Mouse (Mus musculus): ENCODE measurements around the gene Mrm3. TPM values are rescaled to one million over a fixed set of nuclear protein-coding genes. Genes with fewer than 3 reads are reported as not detected.

Mrm3 gene
- polyA plus RNA-seq, 1 experiment from 2014 or later: 23.9 TPM

DNA sequence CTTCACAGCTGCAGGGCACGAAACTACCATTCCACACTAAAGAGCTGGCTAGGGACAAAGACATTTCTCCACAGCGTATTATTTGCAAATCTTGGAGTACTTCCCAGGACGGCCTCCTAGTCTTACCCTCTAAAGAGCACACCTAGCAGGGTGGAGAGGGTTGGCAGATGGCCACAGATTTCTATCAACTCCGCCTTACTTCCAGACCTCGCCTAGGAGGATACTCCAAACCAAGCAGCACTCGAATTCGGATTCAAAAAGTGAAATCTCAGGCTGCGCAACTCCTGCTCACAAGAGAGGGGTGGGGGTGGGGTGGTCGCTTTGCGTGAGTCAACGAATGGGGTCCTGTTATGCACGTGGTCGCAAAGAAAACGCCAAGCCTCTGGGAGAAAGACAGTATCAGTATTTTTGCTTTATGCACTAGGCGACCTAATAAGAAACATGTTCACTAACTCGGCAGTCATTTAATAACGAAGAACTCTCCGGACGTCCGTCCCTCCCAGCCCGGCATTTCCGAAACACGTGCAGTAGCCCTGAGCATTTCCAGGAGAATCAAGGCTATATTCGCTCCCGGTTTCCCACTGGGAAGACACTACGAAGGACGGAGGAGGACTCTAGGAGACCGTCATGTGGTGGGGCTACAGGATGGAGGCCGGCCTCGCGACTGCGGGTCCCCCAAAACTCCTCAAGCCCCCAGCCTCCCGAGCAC lies 26.7 kb upstream of the Mrm3 start:
- Histone ChIP-seq H3K36me3 (peaks cover 53% of the 10 kb centered on the region), H3K27ac (peak overlapping the region; percentile 95), H3K4me2 (peak overlapping the region; percentile 71), H3K27me3 (no peaks in the 10 kb centered on the region), H3K9ac (replicated peaks) (peak overlapping the region; percentile 90), H3K4me3 (replicated peaks) (peak overlapping the region; percentile 78), H3K4me1 (replicated peaks) (peaks cover 5% of the 10 kb centered on the region), H3K9me3 (no peaks in the 10 kb centered on the region)
- WGBS: 5% methylated on average over 33 of the region's 33 CpGs
- ATAC-seq (ENCODE audit: insufficient number of reproducible peaks, insufficient read depth, low FRiP score, low TSS enrichment, low read depth): peak; percentile 11; the same call in 1 of the 2 replicates

DNA sequence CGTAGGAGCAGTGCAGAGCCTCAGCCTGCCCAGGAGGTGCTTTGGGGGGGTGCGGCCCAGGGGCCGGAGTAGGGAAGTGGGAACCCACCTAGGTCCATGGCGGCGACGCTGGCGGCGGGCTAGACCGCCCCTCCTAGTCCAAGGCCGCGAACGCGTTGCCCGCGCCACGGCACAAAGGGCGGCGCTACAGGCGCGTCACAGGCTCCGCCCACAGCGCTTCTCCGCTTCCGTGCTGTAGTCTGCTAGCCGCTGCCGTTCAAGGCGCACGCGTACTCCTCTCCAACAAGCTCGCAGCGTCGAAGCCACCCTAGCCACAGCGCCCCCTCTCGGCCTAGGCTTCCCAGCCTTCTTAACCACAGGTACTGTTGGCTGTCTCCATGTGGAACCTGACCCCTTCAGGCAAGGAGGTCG lies 26.1 kb upstream of the Mrm3 start, which contains the start of the genes Dbil5 and Gemin4:
Gene Dbil5, plus strand, starts transcription at position 219 of the 411 bp plus-strand sequence.
Gene Gemin4, minus strand, starts transcription at position 275 of the 411 bp plus-strand sequence.
- Histone ChIP-seq H3K9me3 (no peaks in the 10 kb centered on the region), H3K4me3 (replicated peaks) (peak within 1 kb of the TSS; percentile 78), H3K9ac (replicated peaks) (peak within 1 kb of the TSS; percentile 90), H3K4me1 (replicated peaks) (peaks cover 5% of the 10 kb centered on the region), H3K27ac (peak within 1 kb of the TSS; percentile 95), H3K36me3 (peaks cover 52% of the 10 kb centered on the region), H3K4me2 (peak within 1 kb of the TSS; percentile 71), H3K27me3 (no peaks in the 10 kb centered on the region)
- peak; percentile 97 for ATAC-seq (ENCODE audit: insufficient number of reproducible peaks, insufficient read depth, low FRiP score, low TSS enrichment, low read depth)
- under 1% methylated on average over 35 of the region's 35 CpGs for WGBS

DNA sequence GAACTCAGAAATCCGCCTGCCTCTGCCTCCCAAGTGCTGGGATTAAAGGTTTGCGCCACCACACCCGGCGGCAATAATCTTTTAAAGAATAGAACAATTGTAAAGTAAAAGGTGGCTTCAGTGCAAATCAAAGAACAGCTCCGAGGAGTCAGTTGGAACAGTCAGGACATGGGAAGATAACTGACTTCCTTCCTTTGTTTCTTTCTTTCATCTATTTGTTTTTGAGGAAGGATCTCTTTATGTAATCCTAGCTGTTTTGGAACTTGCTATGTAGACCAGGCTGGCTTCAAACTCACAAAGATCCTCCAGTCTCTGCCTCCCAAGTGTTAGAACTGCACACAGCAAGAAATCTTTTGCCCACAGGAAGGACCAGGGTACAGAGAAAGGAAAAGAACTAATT lies 18.9 kb upstream of the Mrm3 start:
- Histone ChIP-seq H3K4me1 (replicated peaks) (no peaks in the 10 kb centered on the region), H3K36me3 (peaks cover 61% of the 10 kb centered on the region), H3K9ac (replicated peaks) (no peak overlapping the region), H3K4me2 (no peak overlapping the region), H3K4me3 (replicated peaks) (no peak overlapping the region), H3K27ac (no peak overlapping the region), H3K9me3 (no peaks in the 10 kb centered on the region), H3K27me3 (no peaks in the 10 kb centered on the region)
- 96% methylated on average over 5 of the region's 5 CpGs for WGBS
- no peak for ATAC-seq (ENCODE audit: insufficient number of reproducible peaks, insufficient read depth, low FRiP score, low TSS enrichment, low read depth)

DNA sequence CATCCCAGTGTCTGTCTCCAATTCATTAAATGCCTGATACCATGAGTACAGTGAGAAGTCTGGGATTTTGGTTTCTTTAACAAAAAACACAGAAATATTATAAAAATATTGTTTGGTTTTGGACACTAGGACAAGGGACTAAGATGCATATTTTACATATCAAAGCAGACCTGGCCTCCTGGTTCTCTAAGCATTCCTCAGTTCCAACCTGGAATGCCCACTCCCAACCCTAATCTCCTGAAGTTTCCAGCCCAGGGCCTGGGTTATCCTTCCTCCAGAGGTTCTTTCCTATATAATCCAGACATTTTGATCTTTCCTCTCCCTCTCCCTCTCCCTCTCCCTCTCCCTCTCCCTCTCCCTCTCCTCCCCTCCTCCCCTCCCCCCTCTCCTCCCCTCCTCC lies 18.5 kb upstream of the Mrm3 start:
- Histone ChIP-seq H3K27ac (no peak overlapping the region), H3K4me3 (replicated peaks) (no peak overlapping the region), H3K36me3 (peaks cover 57% of the 10 kb centered on the region), H3K9ac (replicated peaks) (no peak overlapping the region), H3K27me3 (no peaks in the 10 kb centered on the region), H3K4me2 (no peak overlapping the region), H3K9me3 (no peaks in the 10 kb centered on the region), H3K4me1 (replicated peaks) (no peaks in the 10 kb centered on the region)
- no peak for ATAC-seq (ENCODE audit: insufficient number of reproducible peaks, insufficient read depth, low FRiP score, low TSS enrichment, low read depth)

DNA sequence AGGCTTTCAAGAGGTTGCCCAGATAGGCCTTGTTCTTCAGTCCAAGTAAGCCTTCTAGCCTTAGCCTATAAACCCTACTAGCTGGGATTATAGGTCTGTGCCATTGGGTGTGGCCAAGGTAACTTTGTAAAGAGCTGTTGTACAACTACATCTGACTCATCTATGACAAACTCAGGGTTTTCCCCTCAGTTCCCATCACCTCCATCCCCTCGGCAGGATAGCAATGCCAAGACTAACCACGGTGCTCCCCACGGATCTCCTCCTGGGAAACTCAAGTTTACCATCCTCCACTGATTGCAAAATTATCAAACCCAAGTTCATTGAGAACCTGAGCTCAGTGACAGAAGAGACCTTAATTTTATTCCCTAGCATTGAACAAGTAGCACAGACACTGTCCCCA lies 7.4 kb upstream of the Mrm3 start:
- H3K27ac ChIP-seq: no peak overlapping the region
- H3K9me3 ChIP-seq: no peaks in the 10 kb centered on the region
- no peak overlapping the region for H3K4me3 ChIP-seq (replicated peaks)
- no peak for ATAC-seq (ENCODE audit: insufficient number of reproducible peaks, insufficient read depth, low FRiP score, low TSS enrichment, low read depth)
- no peak overlapping the region for H3K4me2 ChIP-seq
- no peaks in the 10 kb centered on the region for H3K4me1 ChIP-seq (replicated peaks)
- no peak overlapping the region for H3K9ac ChIP-seq (replicated peaks)
- H3K36me3 ChIP-seq: peaks cover 83% of the 10 kb centered on the region
- no peaks in the 10 kb centered on the region for H3K27me3 ChIP-seq
- 94% methylated on average over 3 of the region's 3 CpGs for WGBS

DNA sequence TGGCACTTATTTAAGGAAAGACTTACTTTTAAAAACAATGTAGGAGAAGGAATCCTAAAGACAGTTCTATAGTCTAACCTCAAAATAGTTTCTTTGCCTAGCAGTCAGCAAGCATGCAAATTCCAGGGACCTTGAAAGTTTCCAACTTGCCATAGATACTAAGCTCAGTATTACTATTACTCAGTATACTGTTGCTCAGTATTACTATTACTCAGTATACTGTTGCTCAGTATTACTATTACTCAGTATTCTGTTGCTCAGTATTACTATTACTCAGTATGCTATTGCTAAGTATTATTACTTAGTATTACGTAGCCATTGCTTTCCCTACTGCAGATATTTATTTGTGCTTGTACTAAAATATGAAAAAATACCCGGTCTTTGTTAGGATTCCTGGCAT lies 3.8 kb upstream of the Mrm3 start:
- H3K4me2 ChIP-seq: no peak overlapping the region
- H3K9ac ChIP-seq (replicated peaks): no peak overlapping the region
- no peaks in the 10 kb centered on the region for H3K9me3 ChIP-seq
- no peak for ATAC-seq (ENCODE audit: insufficient number of reproducible peaks, insufficient read depth, low FRiP score, low TSS enrichment, low read depth)
- H3K27me3 ChIP-seq: no peaks in the 10 kb centered on the region
- WGBS: 97% methylated on average over 2 of the region's 2 CpGs
- peaks cover 12% of the 10 kb centered on the region for H3K4me1 ChIP-seq (replicated peaks)
- H3K36me3 ChIP-seq: peaks cover 52% of the 10 kb centered on the region
- no peak overlapping the region for H3K27ac ChIP-seq
- no peak overlapping the region for H3K4me3 ChIP-seq (replicated peaks)

DNA sequence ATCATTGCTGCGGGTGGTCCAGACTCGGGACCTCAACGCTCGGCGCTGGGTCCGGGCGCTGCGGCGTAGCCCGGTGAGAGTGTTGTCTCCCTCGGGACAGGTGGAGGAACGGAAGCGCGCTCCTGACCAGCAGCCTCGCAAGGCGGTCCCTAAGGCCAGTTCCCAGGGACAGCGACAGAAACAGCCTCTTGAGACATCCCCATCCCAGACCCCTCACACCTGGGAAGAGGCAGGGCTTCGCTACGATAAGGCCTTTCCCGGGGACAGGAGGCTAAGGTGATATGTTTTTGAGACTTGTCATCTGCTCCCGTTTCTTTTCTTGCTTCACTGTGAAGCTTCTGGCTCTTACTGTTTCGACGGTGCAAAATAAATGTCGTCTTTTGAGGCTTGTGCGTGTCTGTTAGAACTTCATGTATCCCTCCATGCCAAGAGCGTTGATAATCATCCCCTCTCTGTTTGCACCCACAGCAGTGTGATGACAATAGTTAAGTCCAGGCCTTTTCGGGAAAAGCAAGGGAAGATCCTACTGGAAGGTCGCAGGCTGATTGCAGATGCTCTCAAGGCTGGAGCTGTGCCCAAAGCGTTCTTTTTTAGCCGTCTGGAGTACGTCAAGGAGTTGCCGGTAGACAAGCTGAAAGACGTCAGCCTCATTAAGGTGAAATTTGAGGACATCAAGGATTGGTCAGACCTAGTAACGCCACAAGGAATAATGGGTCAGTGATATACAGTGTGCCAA lies 464 bp downstream of the Mrm3 start:
- Histone ChIP-seq H3K9me3 (no peaks in the 10 kb centered on the region), H3K27ac (peak overlapping the region; percentile 78; the same call in 1 of the 2 replicates), H3K4me1 (replicated peaks) (peaks cover 15% of the 10 kb centered on the region), H3K4me3 (replicated peaks) (peak overlapping the region; percentile 86), H3K36me3 (peaks cover 32% of the 10 kb centered on the region), H3K9ac (replicated peaks) (peak overlapping the region; percentile 85), H3K4me2 (peak overlapping the region; percentile 90), H3K27me3 (no peaks in the 10 kb centered on the region)
- WGBS: 2% methylated on average over 34 of the region's 34 CpGs
- ATAC-seq (ENCODE audit: insufficient number of reproducible peaks, insufficient read depth, low FRiP score, low TSS enrichment, low read depth): peak; percentile 44; the same call in 1 of the 2 replicates

DNA sequence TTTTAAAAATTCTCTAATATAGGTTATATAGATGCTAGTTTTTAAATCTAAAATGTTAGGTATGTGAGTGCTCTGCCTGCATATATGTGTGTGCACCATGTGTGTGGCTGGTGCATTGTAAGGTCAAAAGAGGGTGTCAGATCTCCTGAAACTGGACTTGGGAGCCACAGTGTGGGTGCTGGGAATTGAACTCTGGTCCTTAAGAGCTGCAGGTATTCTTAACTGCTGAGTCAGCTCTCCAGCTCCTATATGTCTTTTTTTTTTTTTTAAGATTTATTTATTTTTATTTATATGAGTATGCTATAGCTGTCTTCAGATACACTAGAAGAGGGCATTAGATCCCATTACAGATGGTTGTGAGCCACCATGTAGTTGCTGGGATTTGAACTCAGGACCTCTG lies 2.9 kb downstream of the Mrm3 start:
- no peak overlapping the region for H3K9ac ChIP-seq (replicated peaks)
- peaks cover 35% of the 10 kb centered on the region for H3K36me3 ChIP-seq
- no peaks in the 10 kb centered on the region for H3K9me3 ChIP-seq
- H3K4me1 ChIP-seq (replicated peaks): peaks cover 15% of the 10 kb centered on the region
- no peaks in the 10 kb centered on the region for H3K27me3 ChIP-seq
- ATAC-seq (ENCODE audit: insufficient number of reproducible peaks, insufficient read depth, low FRiP score, low TSS enrichment, low read depth): no peak
- H3K4me3 ChIP-seq (replicated peaks): no peak overlapping the region
- no peak overlapping the region for H3K4me2 ChIP-seq
- no peak overlapping the region for H3K27ac ChIP-seq

DNA sequence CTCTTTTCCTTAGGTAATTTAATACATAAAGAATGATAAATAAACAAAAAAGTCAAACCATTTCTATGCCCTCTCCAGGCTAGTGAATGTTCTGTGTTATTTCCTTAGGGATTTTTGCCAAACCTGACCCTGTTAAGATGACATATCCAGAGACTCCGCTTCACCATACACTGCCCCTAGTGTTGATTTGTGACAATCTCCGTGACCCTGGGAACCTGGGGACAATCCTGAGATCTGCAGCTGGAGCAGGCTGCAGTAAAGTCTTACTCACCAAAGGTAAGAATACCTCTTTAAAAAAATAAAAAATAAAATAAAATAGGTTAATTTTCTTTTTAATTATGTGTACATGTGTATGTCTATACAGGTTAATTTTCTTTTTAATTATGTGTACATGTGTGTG lies 3.7 kb downstream of the Mrm3 start:
- 54% methylated on average over 2 of the region's 2 CpGs for WGBS
- no peak overlapping the region for H3K4me2 ChIP-seq
- ATAC-seq (ENCODE audit: insufficient number of reproducible peaks, insufficient read depth, low FRiP score, low TSS enrichment, low read depth): no peak

DNA sequence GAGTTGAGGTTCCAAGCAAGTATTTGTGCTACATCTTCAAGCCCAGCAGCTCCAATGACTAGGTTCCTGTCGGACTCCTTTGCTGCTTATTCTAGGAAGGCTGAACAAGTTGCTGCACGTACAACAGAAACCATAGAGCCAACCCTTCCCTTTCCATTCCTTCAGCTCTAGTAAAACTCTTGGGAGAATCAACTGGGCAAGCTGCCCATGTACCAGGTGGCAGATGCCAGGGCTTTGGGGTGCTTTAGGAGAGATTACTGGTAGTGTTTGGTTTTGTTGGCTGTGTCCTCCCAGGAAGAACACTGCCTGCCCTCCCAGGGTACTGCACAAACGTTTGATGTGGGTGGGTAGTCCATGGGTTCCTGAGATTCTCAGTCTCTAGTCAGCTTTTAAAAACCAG lies 8.5 kb downstream of the Mrm3 start:
- H3K27ac ChIP-seq: no peak overlapping the region
- H3K9ac ChIP-seq (replicated peaks): no peak overlapping the region
- ATAC-seq (ENCODE audit: insufficient number of reproducible peaks, insufficient read depth, low FRiP score, low TSS enrichment, low read depth): no peak
- no peaks in the 10 kb centered on the region for H3K27me3 ChIP-seq
- H3K4me2 ChIP-seq: no peak overlapping the region
- no peaks in the 10 kb centered on the region for H3K9me3 ChIP-seq
- H3K36me3 ChIP-seq: peaks cover 40% of the 10 kb centered on the region
- H3K4me3 ChIP-seq (replicated peaks): no peak overlapping the region
- H3K4me1 ChIP-seq (replicated peaks): peaks cover 34% of the 10 kb centered on the region
- 60% methylated on average over 3 of the region's 3 CpGs for WGBS

More for the DNA sequence above, 3.7 kb downstream of the Mrm3 start:
- Histone ChIP-seq H3K27ac (no peak overlapping the region), H3K9me3 (no peaks in the 10 kb centered on the region), H3K4me1 (replicated peaks) (peaks cover 15% of the 10 kb centered on the region), H3K36me3 (peaks cover 40% of the 10 kb centered on the region), H3K9ac (replicated peaks) (no peak overlapping the region), H3K4me3 (replicated peaks) (no peak overlapping the region), H3K27me3 (no peaks in the 10 kb centered on the region)

DNA sequence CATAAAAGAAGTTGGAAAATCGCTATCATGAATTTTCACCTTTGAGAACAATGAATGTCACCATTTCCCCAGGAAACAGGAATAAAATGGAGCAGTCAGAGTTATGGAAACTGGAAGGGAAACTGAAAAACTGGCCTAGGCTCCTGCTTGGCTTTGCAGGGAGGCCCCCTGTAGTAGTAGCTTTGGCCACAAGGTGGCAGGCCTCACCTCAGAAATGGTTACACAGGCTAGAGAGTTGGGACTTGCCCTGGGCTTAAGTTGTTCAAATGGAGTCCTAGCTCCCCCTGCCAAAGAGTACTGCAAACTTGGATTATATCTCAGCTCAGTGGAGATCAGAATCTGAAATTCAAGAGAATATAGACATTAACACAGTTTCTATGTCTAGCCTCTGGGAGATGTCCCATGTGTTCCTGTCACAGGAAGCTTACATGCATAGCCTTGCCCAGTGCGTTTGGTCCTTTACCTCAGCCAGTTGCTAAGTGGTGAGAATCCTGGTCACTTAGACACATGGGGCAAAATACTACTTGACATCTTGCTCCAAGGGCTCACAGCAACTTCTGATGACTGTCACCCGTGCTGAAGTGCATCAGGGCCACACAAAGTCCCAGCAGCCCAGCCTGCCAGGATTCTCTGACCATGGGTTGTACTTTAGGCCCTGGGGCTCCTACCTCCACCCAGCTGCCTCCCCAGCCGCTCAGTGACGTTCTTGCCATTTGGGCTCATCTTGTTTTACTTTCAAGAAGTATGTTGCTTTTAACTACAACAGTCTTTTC lies 9.8 kb downstream of the Mrm3 start:
- no peak overlapping the region for H3K27ac ChIP-seq
- no peak overlapping the region for H3K4me2 ChIP-seq
- H3K4me3 ChIP-seq (replicated peaks): no peak overlapping the region
- H3K36me3 ChIP-seq: peaks cover 47% of the 10 kb centered on the region
- no peaks in the 10 kb centered on the region for H3K9me3 ChIP-seq
- WGBS: 51% methylated on average over 5 of the region's 5 CpGs
- no peak overlapping the region for H3K9ac ChIP-seq (replicated peaks)
- no peak for ATAC-seq (ENCODE audit: insufficient number of reproducible peaks, insufficient read depth, low FRiP score, low TSS enrichment, low read depth)
- no peaks in the 10 kb centered on the region for H3K27me3 ChIP-seq
- peaks cover 40% of the 10 kb centered on the region for H3K4me1 ChIP-seq (replicated peaks)
